Mouse (Mus musculus): ENCODE measurements at regions not wholly inside any gene's neighbourhood (a gene's known extent, or its start where the extent isn't known, plus 50 kb on each side); places are given as distances from the start of the nearest gene placed in this dataset.

GRCm38 (mm10) chr1:82168158-82168557 lies 64.8 kb upstream of the Gm9747 start:
- TF ChIP-seq CTCF (IDR thresholded peaks at IDR 0.05; ENCODE audit: borderline replicate concordance, insufficient read depth, low read length) (no peak), POLR2A (IDR thresholded peaks at IDR 0.05; ENCODE audit: low read depth, low read length) (no peak)
